Mouse (Mus musculus) neural tube, postnatal 0 days (tissue): Measurements from ENCODE around the gene Inpp5k. TPM values are rescaled to one million over a fixed set of nuclear protein-coding genes. Genes with fewer than 3 reads are reported as not detected.

Experiments
- polyA plus RNA-seq: library from polyadenylated mRNA; unstranded; fragments of >200 nt; fragmentation: Nextera tagmentation; extraction: Ambion mirVana; gene quantifications from 2 replicates; pipeline ENCODE4 v1.2.1, GENCODE M21; 2015

The Inpp5k gene
- 37.3 and 40.1 TPM in 2 replicates for polyA plus RNA-seq

GRCm38 (mm10) chr11:75630645-75631229, at the start of gene Inpp5k:
Gene Inpp5k (plus strand): TSS chr11:75630988.

GRCm38 (mm10) chr11:75587493-75588284, 43.1 kb upstream of the Inpp5k start, which contains the start of gene Pitpna:
Gene Pitpna (plus strand): TSS chr11:75588097.

GRCm38 (mm10) chr11:75650311-75650710, 19.5 kb downstream of the Inpp5k start, which contains the start of gene Myo1c:
Gene Myo1c (plus strand): TSS chr11:75650504.

GRCm38 (mm10) chr11:75678747-75679438, 48.1 kb downstream of the Inpp5k start, which contains the start of gene Crk:
Gene Crk (plus strand): TSS chr11:75679259.

Other genes with a start within 250 kb of the Inpp5k start
- 59.9 and 81.4 TPM in 2 replicates for gene Serpinf1, start 208.3 kb upstream of the Inpp5k start, polyA plus RNA-seq
- 0.10 TPM in 1 of 2 replicates, not detected in the other for gene Serpinf2, start 191.4 kb upstream of the Inpp5k start, polyA plus RNA-seq
- gene Wdr81, start 176.3 kb upstream of the Inpp5k start, polyA plus RNA-seq = 3.8 and 4.5 TPM in 2 replicates
- 2.6 and 3.1 TPM in 2 replicates for gene Tlcd2, start 169.3 kb upstream of the Inpp5k start, polyA plus RNA-seq
- gene Prpf8, start 144.2 kb upstream of the Inpp5k start, polyA plus RNA-seq = 26.6 and 30.1 TPM in 2 replicates
- gene Rilp, start 120.9 kb upstream of the Inpp5k start, polyA plus RNA-seq = 8.2 and 9.6 TPM in 2 replicates
- 2.9 and 3.5 TPM in 2 replicates for gene Scarf1, start 117.4 kb upstream of the Inpp5k start, polyA plus RNA-seq
- 13.4 and 16.8 TPM in 2 replicates for gene Slc43a2, start 99.3 kb upstream of the Inpp5k start, polyA plus RNA-seq
- 131 and 134 TPM in 2 replicates for gene Pitpna, start 42.9 kb upstream of the Inpp5k start, polyA plus RNA-seq
- 10.4 and 11.2 TPM in 2 replicates for gene Myo1c, start 19.5 kb downstream of the Inpp5k start, polyA plus RNA-seq
- 83.5 and 88.5 TPM in 2 replicates for gene Crk, start 48.3 kb downstream of the Inpp5k start, polyA plus RNA-seq
- gene Ywhae, start 101.9 kb downstream of the Inpp5k start, polyA plus RNA-seq = 1,289 and 1,294 TPM in 2 replicates
- gene Doc2b, start 165.1 kb downstream of the Inpp5k start, polyA plus RNA-seq = 4.7 and 5.4 TPM in 2 replicates